Mouse (Mus musculus) kidney, postnatal 4 days (tissue): ENCODE results near the gene Pcsk5.

Source experiments
- DNase-seq, 2 experiments: peaks; one replicate each; pipeline ENCODE4 v3.0.0; 2021; ENCODE audit warnings: mixed read lengths in 2 of 2

Gene Pcsk5

DNA sequence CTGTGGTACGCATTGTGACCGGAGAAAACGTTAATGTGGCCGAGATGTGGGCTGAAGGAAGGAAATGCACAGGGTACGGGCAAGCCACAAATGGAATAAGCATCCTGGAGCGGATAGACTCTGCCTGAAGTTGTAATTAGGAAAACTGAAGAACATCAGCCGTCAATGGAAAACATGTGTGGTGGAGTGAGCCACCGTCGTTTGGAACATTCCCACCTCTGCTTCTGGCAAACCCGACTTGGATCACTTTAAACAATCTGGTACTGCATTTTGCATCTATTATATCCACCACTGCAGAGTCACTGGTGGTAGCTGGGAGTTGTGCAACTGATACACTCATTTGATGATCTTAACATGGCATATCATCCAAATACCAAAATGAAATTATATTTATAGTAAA, 120.4 kb downstream of the Pcsk5 start:
- DNase-seq = no peak

DNA sequence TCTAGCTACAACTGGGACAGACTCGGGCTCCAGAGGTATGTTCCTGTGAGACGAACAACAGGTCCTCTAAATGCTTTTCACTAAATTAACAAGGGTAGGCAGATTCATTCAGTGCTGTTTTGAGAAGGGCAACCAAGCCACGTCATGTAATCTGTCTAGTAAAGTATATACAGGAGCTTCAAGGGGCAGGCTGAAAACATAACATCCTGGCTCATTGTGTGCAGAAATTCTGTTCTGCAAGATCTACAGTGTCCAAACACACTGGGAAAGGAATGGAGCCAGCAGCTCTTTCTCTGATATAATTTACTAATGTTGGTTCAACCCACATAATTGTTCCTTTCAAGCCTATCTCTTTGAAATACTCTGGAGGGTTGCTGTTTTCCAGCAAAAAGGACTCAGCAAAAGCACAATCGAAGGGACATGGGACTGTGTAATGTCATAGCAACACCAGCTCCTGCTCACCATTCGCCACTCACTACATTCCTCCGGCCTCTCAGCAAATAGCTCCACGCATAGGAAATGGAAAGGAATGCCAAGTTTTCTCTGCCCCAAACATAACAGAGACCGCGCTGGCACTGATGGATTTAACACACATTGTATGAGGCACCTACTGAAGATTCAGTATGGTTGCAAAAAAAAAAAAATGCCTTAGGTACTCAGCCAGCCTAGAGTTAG, 122.0 kb downstream of the Pcsk5 start:
- DNase-seq = peak; percentile 4 to 8

- DNase-seq = no peak
Measured at GRCm38 (mm10) chr19:17691626-17692025, 145.8 kb downstream of the Pcsk5 start.

GRCm38 (mm10) chr19:17678371-17678770, 159.1 kb downstream of the Pcsk5 start:
- no peak for DNase-seq

DNA sequence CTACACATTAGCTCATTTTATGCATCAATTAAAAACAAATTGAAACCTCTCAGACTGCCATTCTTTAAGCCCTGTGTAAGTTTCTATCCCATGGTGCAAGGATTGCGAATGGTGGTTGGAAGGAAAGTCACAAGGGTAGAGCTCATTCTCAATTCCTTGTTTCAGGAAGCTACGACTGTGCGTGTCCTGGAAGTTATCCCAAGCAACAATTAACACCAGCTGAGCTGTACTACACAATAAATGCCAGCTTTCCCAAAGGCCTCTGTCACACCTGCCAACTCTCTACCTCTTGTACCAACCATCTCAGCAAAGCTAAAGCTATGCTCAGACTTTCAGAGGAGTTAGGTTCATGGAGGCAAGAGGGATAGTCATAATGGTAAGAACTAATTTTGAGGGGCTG, 174.8 kb downstream of the Pcsk5 start:
- no peak for DNase-seq

- no peak for DNase-seq
Measured at GRCm38 (mm10) chr19:17662271-17662670, 175.2 kb downstream of the Pcsk5 start.

- DNase-seq = no peak
Measured at GRCm38 (mm10) chr19:17659321-17659720, 178.1 kb downstream of the Pcsk5 start.

DNA sequence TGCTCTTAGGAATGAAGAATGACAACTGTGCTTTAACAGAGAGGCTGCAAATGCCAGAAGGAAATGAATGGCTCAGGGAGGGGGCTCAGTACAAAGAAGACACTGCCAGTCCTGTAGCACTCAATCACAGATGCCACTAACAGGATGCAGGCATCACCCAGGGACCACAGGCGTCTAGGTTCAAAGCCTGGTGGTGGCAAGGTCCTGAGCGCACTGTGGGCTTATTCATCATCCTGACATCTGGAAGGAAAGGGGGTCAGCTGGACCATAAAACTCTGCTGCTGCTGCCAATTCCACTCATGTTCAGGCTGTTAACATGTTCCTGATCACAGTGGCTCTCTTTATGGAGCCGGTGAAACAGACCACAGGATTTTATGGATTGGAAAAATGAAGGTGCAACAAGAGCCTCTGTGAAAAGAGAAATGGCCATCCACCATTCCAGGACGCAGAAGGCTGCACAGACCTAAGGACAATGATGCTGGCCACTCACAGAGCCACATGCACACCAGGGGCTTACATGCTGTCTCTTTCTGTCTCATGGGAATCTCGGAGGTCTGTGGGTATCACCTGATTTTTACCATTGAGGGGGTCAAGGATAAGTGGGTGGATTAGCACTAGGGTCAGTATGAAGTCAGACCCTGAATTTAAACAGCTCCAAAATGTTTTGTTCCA, 186.5 kb downstream of the Pcsk5 start:
- peak; percentile 40 to 68 for DNase-seq

DNA sequence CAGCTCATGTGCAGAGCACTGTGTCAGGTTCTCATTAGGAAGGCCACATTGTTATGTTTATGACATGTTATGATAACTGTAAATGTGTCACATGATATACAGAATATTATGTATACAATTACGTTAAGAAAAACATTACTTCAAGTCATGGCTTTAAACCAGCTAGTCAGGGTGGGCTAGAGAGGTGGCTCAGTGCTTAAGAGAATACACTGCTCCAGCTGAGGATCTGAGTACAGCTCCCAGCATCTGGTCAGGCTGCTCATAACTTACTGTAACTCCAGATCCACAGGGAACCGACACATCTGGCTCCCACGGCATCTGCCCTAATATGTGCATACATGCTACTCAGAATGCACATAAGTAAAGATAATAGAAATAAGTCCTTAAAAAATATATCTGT, 187.5 kb downstream of the Pcsk5 start:
- DNase-seq = peak in 1 of 2 experiments; percentile 2

- DNase-seq = no peak
Measured at GRCm38 (mm10) chr19:17643128-17643797, 194.2 kb downstream of the Pcsk5 start.

- DNase-seq = no peak
Measured at GRCm38 (mm10) chr19:17635984-17636383, 201.4 kb downstream of the Pcsk5 start.

GRCm38 (mm10) chr19:17615646-17616045, 221.8 kb downstream of the Pcsk5 start:
- DNase-seq = no peak

DNA sequence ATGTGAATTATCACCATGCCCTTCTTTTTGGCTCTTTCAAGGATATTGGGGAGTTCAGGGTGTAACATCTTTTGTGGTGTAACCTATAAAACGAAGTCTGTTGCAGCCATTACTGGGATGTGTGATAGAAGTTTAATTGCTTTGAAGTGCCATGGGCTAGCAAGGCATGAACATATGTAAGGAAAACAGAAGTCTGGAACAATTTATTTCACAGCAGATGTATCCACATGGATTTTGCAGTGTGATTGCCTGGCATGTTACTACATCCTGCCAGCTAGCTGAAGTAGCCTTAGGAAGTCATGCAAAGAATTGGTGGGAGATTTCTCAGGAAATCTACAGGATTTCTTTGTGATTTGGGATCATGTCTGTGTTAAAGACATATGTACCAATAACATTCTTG, 230.9 kb downstream of the Pcsk5 start:
- no peak for DNase-seq

- no peak for DNase-seq
Measured at GRCm38 (mm10) chr19:17606093-17606492, 231.3 kb downstream of the Pcsk5 start.

DNA sequence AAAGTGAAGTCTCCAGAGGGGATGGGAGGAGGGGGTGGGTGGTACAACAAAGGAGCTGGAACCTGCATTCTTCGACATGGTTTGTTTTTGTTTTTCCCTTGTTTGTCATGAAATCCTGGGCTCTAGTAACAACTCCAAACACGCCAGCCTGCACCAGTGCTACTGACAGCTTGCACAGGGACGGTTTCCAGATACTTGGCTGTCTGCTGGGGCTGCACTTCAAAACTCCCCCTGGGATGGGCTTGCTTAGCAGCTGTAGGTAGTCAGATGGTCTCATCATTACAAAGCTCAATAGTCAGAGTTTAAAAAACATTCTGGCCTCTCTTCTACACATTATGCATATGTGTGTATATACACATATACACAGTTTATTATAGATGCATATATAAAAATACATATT, 234.1 kb downstream of the Pcsk5 start:
- no peak for DNase-seq

DNA sequence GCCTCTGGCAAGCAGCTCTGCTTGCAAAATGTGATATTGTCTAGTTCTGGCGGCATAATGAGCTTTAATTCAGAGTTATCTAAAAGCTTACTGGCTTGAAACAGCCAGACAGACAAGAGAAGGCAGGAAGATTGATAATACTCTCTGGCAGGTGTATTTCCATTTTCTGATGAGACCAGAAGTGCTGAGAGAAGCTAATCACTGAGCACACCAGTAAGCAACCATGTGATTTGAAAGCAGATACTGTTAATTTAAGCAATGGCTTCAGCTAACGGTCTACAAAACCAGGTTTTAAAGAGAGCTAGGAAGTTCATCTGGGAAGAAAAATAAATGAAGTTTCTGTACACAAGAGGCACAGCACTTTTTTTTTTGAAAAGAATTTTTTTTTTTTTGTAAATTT, 237.1 kb downstream of the Pcsk5 start:
- DNase-seq = no peak

DNA sequence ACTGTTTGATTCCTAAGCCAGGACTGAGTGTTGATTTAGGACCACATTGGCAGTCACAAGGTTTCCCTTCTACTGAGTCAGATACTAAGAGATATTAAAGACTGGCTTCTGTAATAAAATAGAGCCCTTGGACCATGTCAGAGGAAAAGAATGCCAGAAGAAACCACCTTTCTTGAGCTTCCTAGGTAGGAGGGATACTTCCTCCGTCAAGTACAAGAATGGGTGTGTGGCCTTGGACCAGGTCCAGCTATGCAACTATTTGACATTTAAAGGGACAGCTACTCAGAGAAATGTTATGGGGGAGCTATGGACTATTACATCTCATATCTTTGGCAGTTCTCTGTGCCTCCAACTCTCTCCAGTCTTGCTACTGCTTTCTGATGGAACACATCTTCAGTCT, 244.6 kb downstream of the Pcsk5 start:
- peak; percentile 32 to 55 for DNase-seq

DNA sequence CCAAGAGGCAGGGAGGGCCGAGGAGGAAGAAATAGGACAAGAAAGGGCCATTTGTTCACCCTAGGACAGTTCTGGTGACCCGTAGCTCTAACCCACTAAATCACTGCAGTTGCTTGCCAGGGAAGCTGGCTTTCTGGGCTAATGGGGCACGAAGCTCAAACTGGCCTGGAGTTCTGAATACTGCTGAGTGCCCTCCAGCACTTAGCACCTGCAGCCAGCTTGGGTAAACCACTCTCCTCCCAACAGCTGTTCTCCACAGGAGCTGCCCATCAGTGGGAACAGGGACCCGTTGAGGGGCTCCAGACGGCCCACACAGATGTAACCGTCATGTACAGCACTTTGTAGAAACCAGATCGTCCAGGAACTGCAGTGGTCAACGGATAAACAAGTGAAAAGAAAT, 246.1 kb downstream of the Pcsk5 start:
- DNase-seq = peak; percentile 28 to 50

DNA sequence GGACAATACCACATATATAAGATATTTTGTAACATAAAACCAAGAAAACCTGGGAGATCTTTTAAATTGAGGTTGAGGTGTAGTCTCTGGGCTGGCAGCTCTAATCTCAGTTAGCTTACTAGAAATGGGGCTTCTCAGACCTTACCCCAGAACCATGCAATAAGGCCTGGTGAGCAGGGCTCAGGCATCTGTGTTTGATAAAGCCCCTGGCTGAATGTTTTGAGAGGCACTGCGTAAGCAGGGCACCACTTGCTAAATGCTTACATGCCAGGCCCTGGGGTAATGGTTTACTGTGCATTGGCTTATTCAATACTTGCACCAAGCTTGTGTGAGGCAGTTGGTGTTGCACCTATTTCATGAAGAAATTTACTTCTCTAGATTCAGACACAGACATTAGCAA, 247.1 kb downstream of the Pcsk5 start:
- DNase-seq = no peak

DNA sequence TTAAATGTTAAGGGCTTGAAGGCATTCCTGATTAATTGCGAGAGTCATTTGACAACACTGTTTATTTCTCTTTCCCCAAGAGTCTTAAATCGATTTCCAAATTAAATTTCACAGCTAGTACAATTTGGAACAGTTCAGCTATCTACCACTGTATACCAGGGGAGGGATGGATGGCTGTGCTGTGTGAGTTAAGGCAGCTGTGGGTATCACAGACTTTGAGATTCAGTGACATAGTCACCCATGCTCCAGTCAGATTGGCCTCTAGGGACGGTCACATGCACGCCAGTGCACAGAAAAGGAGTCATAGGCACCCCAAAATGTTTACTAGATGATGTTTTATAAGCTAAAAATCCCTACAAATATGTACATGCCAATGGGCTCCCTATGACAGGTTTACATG, 260.0 kb downstream of the Pcsk5 start:
- no peak for DNase-seq

- DNase-seq = no peak
Measured at GRCm38 (mm10) chr19:17574564-17574963, 262.9 kb downstream of the Pcsk5 start.

DNA sequence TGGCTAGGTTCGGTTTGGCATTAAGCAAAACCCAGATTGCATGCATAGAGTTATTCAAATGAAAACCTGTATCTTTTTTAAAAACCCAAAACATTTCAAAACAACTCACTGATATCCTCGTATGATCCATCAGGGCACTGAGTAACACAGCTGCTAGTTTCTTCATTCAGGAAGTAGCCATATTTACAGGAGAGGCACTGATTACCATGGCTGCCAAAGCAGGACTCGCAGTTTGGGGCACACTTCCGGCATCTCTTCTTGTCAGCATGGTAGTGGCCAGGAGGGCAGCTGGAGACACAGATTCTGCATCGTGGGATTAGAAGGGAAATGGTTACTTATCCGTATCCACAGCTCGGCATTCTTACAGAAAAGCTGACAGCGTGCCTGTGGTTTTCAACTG, 265.1 kb downstream of the Pcsk5 start:
- no peak for DNase-seq

DNA sequence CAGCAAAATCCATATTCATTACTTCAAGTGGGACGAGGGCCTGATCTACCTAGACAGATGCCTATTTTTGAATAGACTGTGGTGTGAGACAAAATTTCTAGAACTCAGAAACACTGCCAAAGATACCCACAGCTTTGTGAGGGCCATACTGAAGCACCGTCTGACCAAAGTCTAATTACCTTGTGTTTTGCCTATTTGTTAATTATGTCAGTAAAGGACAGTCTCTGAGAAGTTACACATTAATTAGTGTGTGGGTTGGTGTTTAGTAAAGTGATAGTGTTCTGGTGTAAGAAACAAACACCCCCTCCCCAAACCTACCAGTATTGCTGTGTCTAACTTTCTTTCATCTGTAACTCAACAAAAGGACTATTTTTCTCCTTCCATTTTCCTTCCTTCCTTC, 266.5 kb downstream of the Pcsk5 start:
- DNase-seq = no peak

DNA sequence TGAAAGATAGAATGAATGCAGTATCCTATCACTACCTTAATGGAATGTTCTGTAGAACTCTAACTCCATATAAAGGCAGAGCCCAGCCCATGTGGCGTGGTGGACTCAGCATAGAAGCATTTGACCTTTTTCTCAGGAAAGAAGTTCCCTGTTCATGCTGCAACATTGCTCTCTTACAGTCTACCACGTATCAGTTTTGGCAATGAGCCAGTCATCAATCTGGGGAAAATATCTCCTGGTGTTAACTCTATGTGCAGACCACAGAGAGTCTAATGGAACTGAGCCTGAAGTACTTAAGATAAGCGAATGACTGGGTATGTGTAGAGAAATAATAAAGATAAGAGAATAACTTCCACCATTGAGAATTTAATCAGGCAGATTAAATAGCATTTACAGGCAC, 270.2 kb downstream of the Pcsk5 start:
- DNase-seq = no peak
